Mouse (Mus musculus) retina, postnatal 7 days (tissue): Measurements from ENCODE around the gene Spire2.
A peak's percentile ranks its signal among the peaks of the same experiment; 100 is the strongest.
"Not testable (repeated sequence)": the region's sequence is repeated elsewhere in the genome, so short reads cannot be mapped to it uniquely, and the experiment has no call there.

Source experiments
- DNase-seq: peaks from one replicate; pipeline ENCODE4 v3.0.0-alpha.2; 2012; ENCODE audit warnings: low read depth, low spot score

Spire2 gene

DNA sequence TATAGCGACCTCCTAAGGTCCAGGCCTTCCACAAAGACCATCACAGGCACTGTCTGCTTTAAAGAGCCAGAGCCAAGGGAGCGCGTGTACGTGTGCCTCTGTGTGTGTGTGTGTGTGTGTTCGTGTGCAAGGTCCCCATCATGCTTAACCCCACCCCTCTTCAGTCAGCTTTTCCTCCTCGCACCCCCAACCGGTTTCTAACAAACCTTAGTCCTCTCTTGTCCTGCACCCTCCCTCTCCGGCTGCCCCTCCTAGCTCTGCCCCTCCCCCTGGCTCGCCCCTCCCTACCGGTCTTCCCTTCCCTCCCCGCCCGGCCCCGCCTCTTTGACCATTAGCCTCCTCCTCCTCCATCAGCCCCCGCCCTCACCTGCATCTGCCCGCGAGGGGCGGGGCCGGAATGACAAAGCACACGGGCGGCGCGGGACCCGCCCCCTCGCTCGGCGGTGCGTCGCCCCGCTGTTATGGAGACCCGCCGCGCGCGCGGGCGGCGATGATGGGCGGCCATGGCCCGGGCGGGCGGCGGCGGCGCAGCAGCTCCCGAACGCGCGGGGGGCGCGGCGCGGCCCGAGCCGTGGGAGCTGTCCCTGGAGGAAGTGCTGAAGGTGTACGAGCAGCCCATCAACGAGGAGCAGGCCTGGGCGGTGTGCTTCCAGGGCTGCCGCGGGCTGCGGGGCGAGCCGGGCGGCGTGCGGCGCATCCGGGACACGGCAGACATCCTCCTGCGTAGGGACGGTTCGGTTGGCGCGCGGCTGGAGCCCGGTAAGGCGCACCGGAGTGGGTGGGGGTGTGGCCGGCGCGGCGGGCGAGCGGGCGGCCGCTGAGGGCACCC lies at the start of gene Spire2:
Gene Spire2, plus strand, starts transcription at position 452 of the 829 bp plus-strand sequence.
- peak; percentile 79 for DNase-seq

DNA sequence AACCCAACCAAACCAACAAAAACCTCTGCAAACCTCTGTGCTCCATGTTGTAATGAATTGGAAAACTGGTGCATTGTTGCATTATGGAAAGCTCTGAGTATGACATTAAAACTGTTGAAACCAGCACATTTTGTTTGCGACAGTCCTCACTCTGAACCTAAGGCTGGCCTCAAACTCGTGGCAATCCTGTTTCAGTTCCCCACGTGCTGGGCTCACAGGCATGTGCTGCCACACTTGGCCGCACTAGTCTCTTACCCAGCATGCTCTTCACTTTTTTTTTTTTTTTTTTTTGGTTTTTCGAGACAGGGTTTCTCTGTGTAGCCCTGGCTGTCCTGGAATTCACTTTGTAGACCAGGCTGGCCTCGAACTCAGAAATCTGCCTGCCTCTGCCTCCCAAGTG lies 49.5 kb upstream of the Spire2 start:
- not testable (repeated sequence) for DNase-seq

DNA sequence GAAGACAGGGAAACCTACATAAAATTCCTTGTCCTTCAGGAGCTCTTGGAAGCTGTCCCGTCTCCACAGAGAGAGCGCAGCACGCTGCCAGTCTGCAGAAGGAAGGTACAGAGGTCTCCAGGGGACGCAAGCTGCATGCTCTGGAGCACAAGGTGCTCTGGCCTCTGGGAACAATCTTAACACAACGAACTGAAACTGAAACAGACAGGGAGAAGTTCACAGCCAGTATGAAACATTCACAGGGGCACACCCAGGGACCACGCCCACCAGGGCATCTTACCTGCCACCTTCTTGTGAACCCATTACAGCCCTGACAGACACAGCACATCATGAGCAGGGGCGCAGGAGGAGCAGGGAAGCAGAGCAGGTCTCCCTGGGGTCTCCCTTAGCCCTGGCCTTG lies 48.5 kb upstream of the Spire2 start:
- no peak for DNase-seq

DNA sequence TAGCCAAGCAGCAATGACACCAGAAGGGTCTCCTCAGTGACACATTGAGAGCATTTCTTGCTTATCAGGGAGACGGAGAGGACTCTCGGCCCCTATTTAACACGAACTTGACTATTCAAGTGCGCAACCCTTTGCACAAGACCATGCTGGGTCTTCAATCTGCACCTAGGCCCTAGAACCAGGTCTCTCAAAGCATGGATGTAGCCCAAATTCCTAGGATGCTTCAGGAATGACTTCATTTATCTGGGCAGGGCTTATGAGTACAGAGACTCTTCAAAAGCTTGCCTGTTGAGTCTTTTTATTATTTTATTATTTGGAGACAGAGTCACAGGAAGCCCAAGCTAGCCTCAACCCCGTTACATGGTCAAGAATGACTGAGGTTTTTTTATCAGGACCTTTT lies 48.0 kb upstream of the Spire2 start:
- DNase-seq, result no peak

GRCm38 (mm10) chr8:123287362-123287761 lies 45.2 kb upstream of the Spire2 start:
- no peak for DNase-seq

- DNase-seq, result peak; percentile 33
Observed at GRCm38 (mm10) chr8:123290166-123290565, 42.3 kb upstream of the Spire2 start.

DNA sequence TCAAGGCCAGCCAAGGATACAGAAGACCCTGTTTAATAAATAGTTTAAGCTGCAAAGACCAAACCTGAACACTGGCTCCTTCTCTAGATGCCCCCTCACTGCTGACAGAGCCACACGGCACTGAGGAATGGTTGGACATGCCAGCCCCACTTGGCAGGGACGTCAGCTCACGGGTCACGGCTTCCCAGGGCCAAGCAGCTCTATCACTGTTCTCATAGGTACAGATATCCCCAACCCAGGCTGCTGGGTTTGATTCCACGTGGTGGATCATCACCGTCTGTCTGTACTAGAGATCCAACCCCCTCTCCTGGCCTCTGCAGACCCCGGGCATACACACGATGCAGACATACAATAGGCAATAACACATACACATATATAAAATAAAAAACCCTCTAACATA lies 41.8 kb upstream of the Spire2 start:
- no peak for DNase-seq

DNA sequence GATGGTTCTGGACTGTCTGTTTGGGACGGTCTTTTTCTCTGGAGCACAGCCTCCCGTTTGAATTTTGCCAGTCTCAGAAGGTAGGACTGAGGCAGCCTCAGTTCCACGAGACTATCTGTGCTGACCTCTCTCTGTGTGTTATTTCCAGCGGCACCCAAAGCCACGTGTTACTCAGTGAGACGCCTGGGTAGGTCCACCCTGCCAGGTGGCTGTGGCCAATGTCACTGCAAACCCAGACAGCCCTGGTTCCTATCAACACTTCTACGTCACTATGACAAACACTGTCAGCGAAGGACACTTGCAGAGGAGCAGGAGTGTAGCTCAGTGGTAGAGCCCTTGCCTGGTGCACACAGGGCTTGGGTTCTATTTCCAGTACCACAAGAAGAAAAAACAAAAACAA lies 40.8 kb upstream of the Spire2 start:
- DNase-seq, result no peak

GRCm38 (mm10) chr8:123292281-123292680 lies 40.2 kb upstream of the Spire2 start:
- DNase-seq, result no peak

DNA sequence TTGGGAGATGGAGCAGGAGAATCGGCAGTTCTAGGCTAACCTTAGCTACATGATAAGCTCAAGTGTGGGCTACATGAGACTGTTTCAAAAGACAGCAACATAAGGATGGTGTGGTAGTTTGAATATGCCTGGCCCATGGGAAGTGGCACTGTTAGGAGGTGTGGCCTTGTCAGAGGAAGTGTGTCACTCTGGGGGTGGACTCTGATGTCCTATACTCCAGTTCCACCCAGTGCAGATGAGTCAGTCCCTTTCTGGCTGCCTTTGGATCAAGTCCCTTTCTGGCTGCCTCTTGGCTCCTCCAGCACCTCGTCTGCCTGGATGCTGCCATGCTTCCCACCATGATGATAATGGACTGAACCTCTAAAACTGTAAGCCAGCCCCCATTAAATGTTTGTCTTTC lies 39.7 kb upstream of the Spire2 start:
- DNase-seq, result no peak

DNA sequence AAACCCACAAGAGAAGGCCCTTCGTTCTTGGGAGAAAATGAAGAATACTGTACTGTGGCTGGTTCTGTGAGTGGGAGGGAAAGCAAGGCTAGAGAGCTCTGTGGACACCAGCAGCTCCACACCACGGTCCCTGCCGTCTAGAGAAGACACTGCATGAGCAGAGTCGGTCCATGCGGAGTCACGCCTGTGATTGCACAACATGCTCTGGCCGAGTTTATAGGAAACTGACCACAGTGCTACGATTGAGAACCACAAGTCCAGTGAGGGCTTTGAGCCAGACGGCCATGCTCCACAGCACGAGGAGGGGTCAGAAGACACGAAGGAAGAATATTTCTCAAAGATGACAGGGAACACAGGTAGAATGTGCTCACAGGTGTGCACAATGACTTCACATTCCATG lies 34.2 kb upstream of the Spire2 start:
- DNase-seq, result no peak

- no peak for DNase-seq
Observed at GRCm38 (mm10) chr8:123308738-123309137, 23.8 kb upstream of the Spire2 start.

DNA sequence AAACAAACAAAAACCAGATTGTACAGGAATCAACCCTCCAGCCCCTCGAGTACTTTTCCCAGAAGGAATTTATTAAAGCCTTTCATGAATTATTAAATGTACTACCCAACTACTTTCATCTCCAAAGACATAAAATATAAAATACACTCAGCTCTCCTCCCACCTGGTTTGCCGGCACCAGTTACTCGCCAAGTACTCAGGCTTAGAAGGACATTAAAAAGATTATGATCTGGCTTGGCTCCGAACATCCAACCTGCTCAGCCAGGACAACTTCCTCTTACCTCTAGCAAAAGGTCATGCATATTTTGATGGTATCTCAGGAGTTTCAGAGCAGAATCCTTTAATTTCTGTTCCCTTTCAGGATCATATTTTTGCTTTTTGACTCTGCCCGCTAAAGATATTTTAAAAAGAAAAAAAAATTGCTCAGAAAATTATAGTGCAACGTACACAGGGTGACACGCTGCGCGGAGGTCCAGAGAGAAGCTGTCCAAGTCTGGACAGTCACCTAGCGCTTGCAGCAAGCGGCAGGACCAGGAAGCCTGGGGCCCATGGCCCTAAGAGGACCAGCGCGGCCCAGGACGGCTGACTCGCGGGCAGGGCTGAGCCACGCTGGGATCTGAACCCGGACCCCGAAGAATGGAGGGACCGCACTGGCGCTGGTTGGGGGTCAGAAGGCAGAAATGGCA lies 14.6 kb upstream of the Spire2 start:
- DNase-seq, result no peak

DNA sequence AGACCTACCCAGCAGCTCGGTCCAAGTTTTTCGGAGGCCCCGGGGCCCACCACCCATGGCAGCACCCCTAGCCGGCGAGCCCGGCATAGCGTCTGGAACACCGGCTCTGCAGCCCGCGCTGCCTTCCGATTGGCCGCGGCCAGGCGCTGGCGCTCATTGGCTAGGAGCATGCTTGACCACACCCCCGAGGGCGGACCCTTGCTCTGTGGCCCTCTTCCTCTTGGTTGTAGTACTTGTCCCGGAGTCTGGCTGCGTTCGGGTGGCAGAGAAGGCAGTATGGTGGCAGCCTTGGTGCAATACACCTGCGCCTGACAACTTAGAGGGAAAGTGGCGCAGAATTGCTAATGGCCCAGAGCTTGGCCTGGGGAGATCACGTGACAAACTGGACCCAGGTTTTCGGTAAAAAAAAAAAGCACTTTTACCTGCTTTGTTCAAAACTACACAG lies 14.0 kb upstream of the Spire2 start, which contains the start of gene Fanca:
Gene Fanca, minus strand, starts transcription at position 110 of the 445 bp plus-strand sequence.
- DNase-seq, result peak; percentile 78

DNA sequence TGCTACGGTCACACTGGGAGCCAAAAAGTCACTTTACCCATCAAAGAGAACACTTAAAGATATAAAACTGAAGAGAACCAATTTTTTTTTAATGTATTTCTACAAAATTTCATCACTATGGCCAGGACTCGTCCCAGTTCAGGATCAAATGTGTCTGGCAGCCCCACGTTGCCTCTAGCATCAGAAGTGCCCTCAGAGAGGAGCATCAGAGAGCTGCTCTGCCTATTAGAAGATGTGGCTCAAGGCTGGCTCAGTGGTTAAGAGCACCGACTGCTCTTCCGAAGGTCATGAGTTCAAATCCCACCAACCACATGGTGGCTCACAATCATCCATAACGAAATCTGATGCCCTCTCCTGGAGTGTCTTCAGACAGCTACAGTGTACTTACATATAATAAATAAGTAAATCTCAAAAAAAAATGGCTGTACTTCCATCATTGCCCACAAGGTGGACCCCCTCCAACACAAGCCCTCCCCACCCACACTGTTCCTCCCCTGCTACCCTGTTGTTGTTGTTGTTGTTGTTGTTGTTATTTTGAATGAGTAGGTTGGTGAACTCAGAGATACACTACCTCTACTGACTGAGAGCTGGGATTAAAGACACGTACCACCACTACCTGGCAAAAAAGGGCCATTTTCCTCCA lies 12.9 kb upstream of the Spire2 start:
- peak; percentile 41 for DNase-seq

GRCm38 (mm10) chr8:123328552-123328951 lies 4.0 kb upstream of the Spire2 start:
- no peak for DNase-seq

GRCm38 (mm10) chr8:123329350-123329749 lies 3.2 kb upstream of the Spire2 start:
- no peak for DNase-seq

- no peak for DNase-seq
Observed at GRCm38 (mm10) chr8:123329961-123330360, 2.6 kb upstream of the Spire2 start.

GRCm38 (mm10) chr8:123330701-123331100 lies 1.8 kb upstream of the Spire2 start:
- no peak for DNase-seq

DNA sequence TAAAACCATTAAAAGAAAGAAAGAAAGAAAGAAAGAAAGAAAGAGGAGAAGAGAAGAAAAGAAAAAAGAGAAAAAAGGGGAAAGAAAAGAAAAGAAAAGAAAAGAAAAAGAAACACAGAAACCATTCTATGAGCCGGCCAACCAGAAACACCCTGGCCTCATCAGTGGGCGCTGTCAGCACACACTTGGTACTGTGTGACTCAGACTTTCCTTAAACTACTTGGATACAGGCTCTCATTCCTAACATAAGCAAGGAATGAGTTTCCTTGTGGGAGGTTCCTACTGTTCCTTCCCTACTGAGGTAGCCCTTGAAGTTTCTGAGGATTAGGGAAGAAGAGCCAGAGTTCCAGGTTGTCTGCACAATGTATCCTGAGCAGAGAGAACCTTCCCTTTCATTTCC lies 1.2 kb upstream of the Spire2 start:
- no peak for DNase-seq

- no peak for DNase-seq
Observed at GRCm38 (mm10) chr8:123331810-123332209, 703 bp upstream of the Spire2 start.

DNA sequence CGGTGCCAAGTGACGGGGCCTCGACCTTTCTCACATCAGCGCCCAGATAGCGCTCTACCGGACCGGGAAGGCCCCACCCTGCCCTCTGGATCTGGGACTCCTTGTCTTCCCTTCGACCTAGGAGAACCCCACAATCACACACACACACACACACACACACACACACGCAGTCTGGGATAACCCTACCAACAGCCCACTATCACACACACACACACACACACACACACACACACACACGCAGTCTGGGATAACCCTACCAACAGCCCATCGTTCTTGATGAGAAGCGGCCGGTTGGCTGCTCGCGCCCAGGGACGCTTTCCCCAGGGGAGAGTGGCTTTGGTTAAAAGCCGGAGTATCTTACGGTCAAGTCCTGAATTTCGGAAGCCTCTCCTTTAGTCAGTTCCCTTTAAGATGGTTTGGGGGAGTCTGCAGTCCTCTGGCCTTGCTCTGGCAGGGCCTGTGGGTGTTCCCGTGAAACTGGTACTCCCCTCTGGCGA lies 626 bp downstream of the Spire2 start:
- no peak for DNase-seq
